26 mouse cellular contexts compared by ENCODE assay signal in genomic region chr8:47178785-47179184, GRCm38 (mm10).
DNase-seq lines count a peak whose midpoint lies in the region; ATAC-seq lines count a peak whose summit lies in the region.
"Had no signal": no experiment of that assay in that cellular context is flagged by ENCODE, and none has a peak within 500 bp of the region (broad histone marks: within the 10 kb centered on the region; RNA-seq: fewer than 3 reads in every experiment).

No protein-coding gene starts in this region.

- WGBS in midbrain, embryonic 10.5 days = 70% methylated on average over 2 of the region's 2 CpGs
- whole genome bisulfite sequencing in midbrain, embryonic 15.5 days = 41% methylated on average over 2 of the region's 2 CpGs
- 46% methylated on average over 2 of the region's 2 CpGs for whole genome bisulfite sequencing in hindbrain, embryonic 13.5 days
- 51% methylated on average over 2 of the region's 2 CpGs for WGBS in midbrain, embryonic 12.5 days
- 40% methylated on average over 2 of the region's 2 CpGs for WGBS in neural tube, embryonic 15.5 days
- WGBS in forebrain, embryonic 16.5 days = 79% methylated on average over 2 of the region's 2 CpGs

- H3K36me3 ChIP-seq in midbrain, embryonic 10.5 days = peaks cover 34% of the 10 kb centered on the region
- H3K36me3 ChIP-seq in midbrain, embryonic 15.5 days (replicated peaks) = no peaks in the 10 kb centered on the region
- H3K36me3 ChIP-seq in hindbrain, embryonic 13.5 days = peaks cover 3% of the 10 kb centered on the region; the same call in 1 of the 2 replicates
- H3K36me3 ChIP-seq in midbrain, embryonic 12.5 days = peaks cover 17% of the 10 kb centered on the region
- no peaks in the 10 kb centered on the region for H3K36me3 ChIP-seq in neural tube, embryonic 15.5 days
- H3K36me3 ChIP-seq in forebrain, embryonic 16.5 days (ENCODE audit: control insufficient read depth, insufficient read depth) = no peaks in the 10 kb centered on the region
- H3K36me3 ChIP-seq: heart, embryonic 13.5 days; limb, embryonic 15.5 days; neural tube, embryonic 12.5 days; stomach, embryonic 15.5 days had no signal

- DNase-seq in midbrain, embryonic 10.5 days (ENCODE audit: low spot score) = peak; percentile 28
- no peak for DNase-seq in adrenal gland, postnatal 4 days (ENCODE audit: low spot score in 2 of 2)
- DNase-seq in gastrocnemius, postnatal 10 days = no peak
- DNase-seq: adrenal gland, postnatal 14 days; cerebellum, adult 9-11 months; heart, adult 2 months; kidney, adult 2 months; kidney, postnatal 10 days; left cerebral cortex, postnatal 4 days; right cerebral cortex, postnatal 4 days; thymus, postnatal 25 days had no signal

- H3K27ac ChIP-seq in midbrain, embryonic 10.5 days (replicated peaks) = peak overlapping the region; percentile 43; the same call in 1 of the 2 replicates
- no peak overlapping the region for H3K27ac ChIP-seq in midbrain, embryonic 15.5 days
- H3K27ac ChIP-seq in hindbrain, embryonic 13.5 days = no peak overlapping the region; the same call in 1 of the 2 replicates
- 0 out of 2 replicates have a peak overlapping the region, but pooled peaks have one; percentile 26 for H3K27ac ChIP-seq in midbrain, embryonic 12.5 days (replicated peaks)
- H3K27ac ChIP-seq in neural tube, embryonic 15.5 days (replicated peaks) = peak overlapping the region; percentile 19; the same call in 1 of the 2 replicates
- no peak overlapping the region for H3K27ac ChIP-seq in forebrain, embryonic 16.5 days (ENCODE audit: low read length)
- H3K27ac ChIP-seq: forebrain, embryonic 13.5 days; heart, adult 2 months; heart, embryonic 13.5 days; limb, embryonic 15.5 days; liver, embryonic 14.5 days; lung, embryonic 15.5 days; macrophage; neural tube, embryonic 12.5 days; stomach, embryonic 15.5 days had no signal

- H3K27me3 ChIP-seq in midbrain, embryonic 10.5 days (ENCODE audit: low read depth, poor library complexity, severe bottlenecking) = no peaks in the 10 kb centered on the region
- H3K27me3 ChIP-seq in midbrain, embryonic 15.5 days (replicated peaks) = no peaks in the 10 kb centered on the region
- H3K27me3 ChIP-seq in hindbrain, embryonic 13.5 days = no peaks in the 10 kb centered on the region
- no peaks in the 10 kb centered on the region for H3K27me3 ChIP-seq in midbrain, embryonic 12.5 days
- no peaks in the 10 kb centered on the region for H3K27me3 ChIP-seq in neural tube, embryonic 15.5 days (replicated peaks)
- no peaks in the 10 kb centered on the region for H3K27me3 ChIP-seq in forebrain, embryonic 16.5 days (replicated peaks; ENCODE audit: control insufficient read depth, insufficient read depth, low read length)
- H3K27me3 ChIP-seq: forebrain, embryonic 13.5 days; heart, embryonic 13.5 days; limb, embryonic 15.5 days; lung, embryonic 15.5 days; neural tube, embryonic 12.5 days; stomach, embryonic 15.5 days had no signal

- no peaks in the 10 kb centered on the region for H3K9me3 ChIP-seq in midbrain, embryonic 10.5 days (replicated peaks)
- H3K9me3 ChIP-seq in midbrain, embryonic 15.5 days = no peaks in the 10 kb centered on the region
- no peaks in the 10 kb centered on the region for H3K9me3 ChIP-seq in hindbrain, embryonic 13.5 days
- no peaks in the 10 kb centered on the region for H3K9me3 ChIP-seq in midbrain, embryonic 12.5 days
- H3K9me3 ChIP-seq in neural tube, embryonic 15.5 days (replicated peaks) = no peaks in the 10 kb centered on the region
- no peaks in the 10 kb centered on the region for H3K9me3 ChIP-seq in forebrain, embryonic 16.5 days (ENCODE audit: control insufficient read depth, low read length)
- H3K9me3 ChIP-seq: forebrain, embryonic 13.5 days; heart, embryonic 13.5 days; limb, embryonic 15.5 days; lung, embryonic 15.5 days; neural tube, embryonic 12.5 days; stomach, embryonic 15.5 days had no signal

- H3K4me3 ChIP-seq in midbrain, embryonic 10.5 days = no peak overlapping the region
- no peak overlapping the region for H3K4me3 ChIP-seq in midbrain, embryonic 15.5 days
- H3K4me3 ChIP-seq in hindbrain, embryonic 13.5 days = no peak overlapping the region
- H3K4me3 ChIP-seq in midbrain, embryonic 12.5 days = no peak overlapping the region
- H3K4me3 ChIP-seq in neural tube, embryonic 15.5 days (replicated peaks) = no peak overlapping the region
- no peak overlapping the region for H3K4me3 ChIP-seq in forebrain, embryonic 16.5 days (replicated peaks; ENCODE audit: low read length)
- H3K4me3 ChIP-seq: forebrain, embryonic 13.5 days; heart, adult 2 months; heart, embryonic 13.5 days; limb, embryonic 15.5 days; lung, embryonic 15.5 days; neural tube, embryonic 12.5 days; stomach, embryonic 15.5 days had no signal

- H3K4me1 ChIP-seq in midbrain, embryonic 10.5 days = peaks cover 25% of the 10 kb centered on the region
- H3K4me1 ChIP-seq in midbrain, embryonic 15.5 days = peaks cover 9% of the 10 kb centered on the region
- peaks cover 48% of the 10 kb centered on the region for H3K4me1 ChIP-seq in hindbrain, embryonic 13.5 days (replicated peaks)
- H3K4me1 ChIP-seq in midbrain, embryonic 12.5 days = peaks cover 11% of the 10 kb centered on the region; the same call in 1 of the 2 replicates
- H3K4me1 ChIP-seq in neural tube, embryonic 15.5 days = peaks cover 28% of the 10 kb centered on the region
- no peaks in the 10 kb centered on the region for H3K4me1 ChIP-seq in forebrain, embryonic 16.5 days (replicated peaks; ENCODE audit: control insufficient read depth, insufficient read depth, low read length)
- H3K4me1 ChIP-seq: limb, embryonic 15.5 days; stomach, embryonic 15.5 days had no signal

- no peak overlapping the region for H3K9ac ChIP-seq in midbrain, embryonic 15.5 days
- H3K9ac ChIP-seq in hindbrain, embryonic 13.5 days = no peak overlapping the region
- H3K9ac ChIP-seq in midbrain, embryonic 12.5 days (replicated peaks) = no peak overlapping the region
- H3K9ac ChIP-seq in neural tube, embryonic 15.5 days (replicated peaks) = no peak overlapping the region
- no peak overlapping the region for H3K9ac ChIP-seq in forebrain, embryonic 16.5 days (replicated peaks; ENCODE audit: low read depth, low read length)
- H3K9ac ChIP-seq: forebrain, embryonic 13.5 days; heart, embryonic 13.5 days; limb, embryonic 15.5 days; liver, embryonic 14.5 days; lung, embryonic 15.5 days; neural tube, embryonic 12.5 days; stomach, embryonic 15.5 days had no signal

- ATAC-seq in midbrain, embryonic 15.5 days (replicated peaks) = no peak
- peak; percentile 55 for ATAC-seq in hindbrain, embryonic 13.5 days (ENCODE audit: low FRiP score)
- ATAC-seq in midbrain, embryonic 12.5 days (ENCODE audit: low FRiP score, low read depth) = peak; percentile 19; the same call in 1 of the 2 replicates
- no peak for ATAC-seq in neural tube, embryonic 15.5 days (ENCODE audit: low FRiP score)
- ATAC-seq in forebrain, embryonic 16.5 days = no peak
- ATAC-seq: CD4-positive, CD25-positive, alpha-beta regulatory T cell, adult 4 months; forebrain, embryonic 13.5 days; inflammation-experienced regulatory T-cells, adult 6 months had no signal

- no peak overlapping the region for H3K4me2 ChIP-seq in midbrain, embryonic 15.5 days
- no peak overlapping the region for H3K4me2 ChIP-seq in hindbrain, embryonic 13.5 days
- H3K4me2 ChIP-seq in midbrain, embryonic 12.5 days (replicated peaks) = no peak overlapping the region
- no peak overlapping the region for H3K4me2 ChIP-seq in neural tube, embryonic 15.5 days
- H3K4me2 ChIP-seq in forebrain, embryonic 16.5 days (ENCODE audit: low read length) = no peak overlapping the region
- H3K4me2 ChIP-seq: forebrain, embryonic 13.5 days; heart, embryonic 13.5 days; limb, embryonic 15.5 days; lung, embryonic 15.5 days; neural tube, embryonic 12.5 days; stomach, embryonic 15.5 days had no signal

Comparison
In these comparisons a context has a peak if more than half of its experiments do, and no peak if none do; other contexts are left out.
1. H3K27ac ChIP-seq: peak in midbrain, embryonic 10.5 days (single experiment), midbrain, embryonic 12.5 days (single experiment) and neural tube, embryonic 15.5 days (single experiment); none in midbrain, embryonic 15.5 days (single experiment), hindbrain, embryonic 13.5 days (single experiment) and forebrain, embryonic 16.5 days (single experiment).
2. ATAC-seq: peak in hindbrain, embryonic 13.5 days (single experiment) and midbrain, embryonic 12.5 days (single experiment); none in midbrain, embryonic 15.5 days (single experiment), neural tube, embryonic 15.5 days (single experiment) and forebrain, embryonic 16.5 days (single experiment).